Mouse (Mus musculus): ENCODE results near the gene Vmn2r4. TPM values are rescaled to one million over a fixed set of nuclear protein-coding genes. Genes with fewer than 3 reads are reported as not detected.
"Not testable (repeated sequence)": the region's sequence is repeated elsewhere in the genome, so short reads cannot be mapped to it uniquely, and the experiment has no call there.

The Vmn2r4 gene
- not detected in 2 replicates for polyA plus RNA-seq (2015; fragmentation: Nextera tagmentation; extraction: Ambion mirVana)

DNA sequence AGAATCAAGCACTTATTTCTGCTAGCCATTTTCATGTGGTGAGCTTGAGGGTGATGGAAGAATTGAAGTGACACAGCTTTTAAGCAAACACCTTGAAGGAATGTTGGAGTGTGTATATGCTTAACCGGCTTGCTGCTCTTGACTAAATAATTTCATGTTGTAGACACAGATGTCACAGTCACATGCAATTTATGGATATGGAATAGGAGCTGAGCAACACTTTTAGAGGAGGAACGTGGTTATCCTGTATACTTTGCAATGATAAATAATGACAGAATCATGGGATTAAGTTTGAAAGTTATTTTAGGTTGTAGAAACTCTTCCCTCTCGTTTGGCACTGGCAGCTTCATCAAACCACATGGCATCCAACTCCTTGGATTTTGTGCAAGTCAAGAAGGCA is at the start of gene Vmn2r4:
Vmn2r4 (minus strand) TSS at position 101 of the 400 bp plus-strand sequence.
- not testable (repeated sequence) for H3K4me1 ChIP-seq, ATAC-seq
- 83% methylated on average over 3 of the region's 3 CpGs for WGBS

DNA sequence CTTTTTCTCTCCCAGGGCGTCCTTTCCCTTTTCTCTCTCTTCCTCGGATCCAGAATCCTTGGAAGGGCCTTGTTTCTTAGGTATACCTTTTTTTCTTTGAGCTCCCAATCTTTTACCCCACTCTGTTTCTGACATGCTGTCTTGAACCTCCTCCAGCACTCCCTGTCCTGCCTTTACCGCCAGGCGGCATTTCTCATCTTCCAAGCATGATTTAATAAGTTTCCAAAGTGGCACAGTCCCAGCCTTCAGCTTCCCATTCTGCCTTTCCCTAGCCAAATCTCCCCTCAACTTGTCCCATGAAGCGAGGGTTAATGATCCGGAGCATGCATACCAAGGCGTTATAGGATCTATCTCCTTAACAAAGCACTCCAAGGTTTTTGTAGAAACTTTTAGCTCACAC is 19.1 kb upstream of the Vmn2r4 start:
- H3K9ac ChIP-seq; ATAC-seq; H3K4me1 ChIP-seq; H3K27ac ChIP-seq; H3K4me3 ChIP-seq; H3K36me3 ChIP-seq (ENCODE audit: poor library complexity, severe bottlenecking); H3K4me2 ChIP-seq; H3K27me3 ChIP-seq; H3K9me3 ChIP-seq (replicated peaks): not testable (repeated sequence)
- 86% methylated on average over 7 of the region's 7 CpGs for WGBS

More for the DNA sequence above, at the start of gene Vmn2r4:
- not testable (repeated sequence) for H3K36me3 ChIP-seq (ENCODE audit: poor library complexity, severe bottlenecking); H3K27ac ChIP-seq; H3K27me3 ChIP-seq; H3K4me2 ChIP-seq; H3K9me3 ChIP-seq (replicated peaks); H3K9ac ChIP-seq; H3K4me3 ChIP-seq

GRCm38 (mm10) chr3:64428117-64428798 is 13.1 kb upstream of the Vmn2r4 start:
- WGBS = 89% methylated on average over 6 of the region's 6 CpGs
- not testable (repeated sequence) for ATAC-seq, H3K9ac ChIP-seq

GRCm38 (mm10) chr3:64422141-64422540 is 7.0 kb upstream of the Vmn2r4 start:
- not testable (repeated sequence) for H3K27me3 ChIP-seq; H3K4me3 ChIP-seq; H3K36me3 ChIP-seq (ENCODE audit: poor library complexity, severe bottlenecking); H3K27ac ChIP-seq; H3K4me2 ChIP-seq; H3K9ac ChIP-seq; H3K4me1 ChIP-seq; H3K9me3 ChIP-seq (replicated peaks); ATAC-seq
- WGBS = 92% methylated on average over 1 of the region's 1 CpGs

More at GRCm38 (mm10) chr3:64428117-64428798, 13.1 kb upstream of the Vmn2r4 start:
- not testable (repeated sequence) for H3K27ac ChIP-seq; H3K9me3 ChIP-seq (replicated peaks); H3K4me1 ChIP-seq; H3K4me2 ChIP-seq; H3K27me3 ChIP-seq; H3K4me3 ChIP-seq; H3K36me3 ChIP-seq (ENCODE audit: poor library complexity, severe bottlenecking)

DNA sequence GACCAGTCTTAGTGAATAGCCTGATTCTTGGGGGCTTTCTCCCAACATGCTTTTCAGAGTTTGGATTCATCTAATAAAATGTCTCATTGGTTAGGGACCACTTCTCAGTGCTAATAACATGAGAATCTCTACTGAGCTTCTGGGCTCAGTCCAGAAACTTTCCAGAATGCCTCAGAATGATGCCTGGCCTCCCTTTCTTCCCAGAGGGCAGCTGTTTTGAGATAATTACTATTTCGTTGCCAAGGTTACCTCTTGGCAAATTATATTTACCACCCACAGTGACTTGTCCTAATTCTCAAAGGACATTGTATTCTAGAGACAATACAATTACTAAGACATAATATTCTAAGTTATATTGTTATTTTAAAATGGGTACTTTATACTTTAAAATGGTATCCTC is 2.3 kb upstream of the Vmn2r4 start:
- H3K36me3 ChIP-seq (ENCODE audit: poor library complexity, severe bottlenecking); H3K27me3 ChIP-seq; H3K27ac ChIP-seq; H3K4me1 ChIP-seq; H3K4me3 ChIP-seq; H3K4me2 ChIP-seq; H3K9ac ChIP-seq; H3K9me3 ChIP-seq (replicated peaks); ATAC-seq: not testable (repeated sequence)
- WGBS = 79% methylated on average over 1 of the region's 1 CpGs

GRCm38 (mm10) chr3:64414253-64414652 is 915 bp downstream of the Vmn2r4 start:
- H3K27ac ChIP-seq; ATAC-seq; H3K9me3 ChIP-seq (replicated peaks); H3K4me2 ChIP-seq; H3K27me3 ChIP-seq; H3K9ac ChIP-seq; H3K4me1 ChIP-seq; H3K4me3 ChIP-seq; H3K36me3 ChIP-seq (ENCODE audit: poor library complexity, severe bottlenecking): not testable (repeated sequence)

DNA sequence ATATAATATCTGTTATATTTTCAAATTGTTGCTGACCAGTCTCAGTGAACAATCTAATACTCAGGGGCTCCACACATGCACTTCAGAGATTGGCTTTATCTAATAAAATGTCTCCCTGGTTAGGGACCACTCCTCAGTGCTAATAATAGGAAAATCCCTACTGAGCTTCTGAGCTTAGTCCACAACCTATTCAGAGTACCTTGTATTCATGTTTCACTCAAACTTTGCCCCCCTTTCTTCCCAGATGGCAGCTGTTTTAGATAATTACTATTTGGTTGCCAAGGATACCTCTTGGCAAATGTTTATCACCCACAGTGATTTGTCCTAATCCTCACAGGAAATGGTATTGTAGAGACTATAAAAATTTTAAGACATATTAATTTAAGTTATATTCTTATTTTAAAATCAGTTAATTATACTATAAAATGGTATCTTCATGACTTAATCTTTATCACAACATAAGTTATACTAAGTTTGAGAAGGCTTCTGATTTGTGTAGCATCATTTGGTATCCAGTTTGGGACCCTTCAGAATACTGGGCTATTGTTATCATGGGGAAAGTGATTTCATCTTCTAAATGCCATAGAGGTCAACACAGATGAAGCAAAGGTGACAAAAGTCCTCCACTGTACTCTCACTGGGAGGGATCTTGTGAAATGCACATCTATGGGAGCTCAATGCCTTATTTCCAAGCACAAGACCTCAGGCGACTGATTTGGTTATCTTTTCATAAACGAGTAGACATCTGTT is 55.7 kb downstream of the Vmn2r4 start:
- peak; percentile 73; the same call in 1 of the 2 replicates for ATAC-seq
- H3K4me1 ChIP-seq = peaks cover 9% of the 10 kb centered on the region
- H3K9ac ChIP-seq = no peak overlapping the region
- 11% methylated on average over 2 of the region's 2 CpGs for WGBS
- no peaks in the 10 kb centered on the region for H3K9me3 ChIP-seq (replicated peaks)
- no peak overlapping the region for H3K4me2 ChIP-seq
- H3K27me3 ChIP-seq = no peaks in the 10 kb centered on the region
- no peaks in the 10 kb centered on the region for H3K36me3 ChIP-seq (ENCODE audit: poor library complexity, severe bottlenecking)
- no peak overlapping the region for H3K4me3 ChIP-seq
- H3K27ac ChIP-seq = no peak overlapping the region

Other genes starting within 250 kb of the Vmn2r4 start
- not detected in 2 replicates for gene Vmn2r3, start 125.7 kb downstream of the Vmn2r4 start, polyA plus RNA-seq (2015; fragmentation: Nextera tagmentation; extraction: Ambion mirVana)
- gene Vmn2r5, start 94.5 kb upstream of the Vmn2r4 start, polyA plus RNA-seq (2015; fragmentation: Nextera tagmentation; extraction: Ambion mirVana) = not detected in 2 replicates
- not detected in 2 replicates for gene Vmn2r6, start 150.5 kb upstream of the Vmn2r4 start, polyA plus RNA-seq (2015; fragmentation: Nextera tagmentation; extraction: Ambion mirVana)